Mouse (Mus musculus): ENCODE results near the gene Map3k5. TPM values are rescaled to one million over a fixed set of nuclear protein-coding genes. Genes with fewer than 3 reads are reported as not detected.

Map3k5 gene
- polyA plus RNA-seq, 1 experiment: not detected

GRCm38 (mm10) chr10:19991866-19992252 lies 57.6 kb downstream of the Map3k5 start:
- H3K27me3 ChIP-seq (ENCODE audit: control insufficient read depth): no peaks in the 10 kb centered on the region
- no peaks in the 10 kb centered on the region for H3K36me3 ChIP-seq (ENCODE audit: control insufficient read depth)
- TF ChIP-seq GATA1 (IDR thresholded peaks at IDR 0.05; ENCODE audit: low read length) (no peak), TAL1 (IDR thresholded peaks at IDR 0.05; ENCODE audit: low read length) (no peak)
- H3K9me3 ChIP-seq (ENCODE audit: control insufficient read depth, low read length): no peaks in the 10 kb centered on the region
- H3K4me3 ChIP-seq (replicated peaks): no peak overlapping the region
- no peaks in the 10 kb centered on the region for H3K4me1 ChIP-seq (ENCODE audit: control insufficient read depth)

- TF ChIP-seq TAL1 (IDR thresholded peaks at IDR 0.05; ENCODE audit: low read length): no peak
- TF ChIP-seq GATA1 (IDR thresholded peaks at IDR 0.05; ENCODE audit: low read length): no peak
- Histone ChIP-seq H3K4me1 (ENCODE audit: control insufficient read depth) (no peaks in the 10 kb centered on the region), H3K9me3 (ENCODE audit: control insufficient read depth, low read length) (no peaks in the 10 kb centered on the region), H3K27me3 (ENCODE audit: control insufficient read depth) (no peaks in the 10 kb centered on the region), H3K4me3 (replicated peaks) (no peak overlapping the region), H3K36me3 (ENCODE audit: control insufficient read depth) (no peaks in the 10 kb centered on the region)
Observed at GRCm38 (mm10) chr10:19994469-19995450, 60.5 kb downstream of the Map3k5 start.

GRCm38 (mm10) chr10:19996151-19996550 lies 61.9 kb downstream of the Map3k5 start:
- Histone ChIP-seq H3K27me3 (ENCODE audit: control insufficient read depth) (no peaks in the 10 kb centered on the region), H3K9me3 (ENCODE audit: control insufficient read depth, low read length) (no peaks in the 10 kb centered on the region), H3K36me3 (ENCODE audit: control insufficient read depth) (no peaks in the 10 kb centered on the region), H3K4me1 (ENCODE audit: control insufficient read depth) (no peaks in the 10 kb centered on the region), H3K4me3 (replicated peaks) (no peak overlapping the region)
- no peak for TF ChIP-seq GATA1 (IDR thresholded peaks at IDR 0.05; ENCODE audit: low read length)

- Histone ChIP-seq H3K27me3 (ENCODE audit: control insufficient read depth) (no peaks in the 10 kb centered on the region), H3K4me1 (ENCODE audit: control insufficient read depth) (no peaks in the 10 kb centered on the region), H3K4me3 (replicated peaks) (no peak overlapping the region), H3K9me3 (ENCODE audit: control insufficient read depth, low read length) (no peaks in the 10 kb centered on the region), H3K36me3 (ENCODE audit: control insufficient read depth) (no peaks in the 10 kb centered on the region)
- no peak for TF ChIP-seq TAL1 (IDR thresholded peaks at IDR 0.05; ENCODE audit: low read length)
- TF ChIP-seq GATA1 (IDR thresholded peaks at IDR 0.05; ENCODE audit: low read length): no peak
Observed at GRCm38 (mm10) chr10:19999703-20000407, 65.6 kb downstream of the Map3k5 start.

- Histone ChIP-seq H3K9me3 (ENCODE audit: control insufficient read depth, low read length) (no peaks in the 10 kb centered on the region), H3K27me3 (ENCODE audit: control insufficient read depth) (no peaks in the 10 kb centered on the region), H3K36me3 (ENCODE audit: control insufficient read depth) (no peaks in the 10 kb centered on the region), H3K4me3 (replicated peaks) (no peak overlapping the region), H3K4me1 (ENCODE audit: control insufficient read depth) (no peaks in the 10 kb centered on the region)
- TF ChIP-seq GATA1 (IDR thresholded peaks at IDR 0.05; ENCODE audit: low read length) (no peak), TAL1 (IDR thresholded peaks at IDR 0.05; ENCODE audit: low read length) (no peak)
Observed at GRCm38 (mm10) chr10:20000408-20000770, 66.1 kb downstream of the Map3k5 start.

- Histone ChIP-seq H3K4me1 (ENCODE audit: control insufficient read depth) (no peaks in the 10 kb centered on the region), H3K36me3 (ENCODE audit: control insufficient read depth) (no peaks in the 10 kb centered on the region), H3K4me3 (replicated peaks) (no peak overlapping the region), H3K9me3 (ENCODE audit: control insufficient read depth, low read length) (no peaks in the 10 kb centered on the region), H3K27me3 (ENCODE audit: control insufficient read depth) (no peaks in the 10 kb centered on the region)
- TF ChIP-seq TAL1 (IDR thresholded peaks at IDR 0.05; ENCODE audit: low read length) (no peak), GATA1 (IDR thresholded peaks at IDR 0.05; ENCODE audit: low read length) (no peak)
Observed at GRCm38 (mm10) chr10:20001990-20002389, 67.7 kb downstream of the Map3k5 start.

- Histone ChIP-seq H3K9me3 (ENCODE audit: control insufficient read depth, low read length) (no peaks in the 10 kb centered on the region), H3K27me3 (ENCODE audit: control insufficient read depth) (no peaks in the 10 kb centered on the region), H3K36me3 (ENCODE audit: control insufficient read depth) (no peaks in the 10 kb centered on the region), H3K4me3 (replicated peaks) (no peak overlapping the region), H3K4me1 (ENCODE audit: control insufficient read depth) (no peaks in the 10 kb centered on the region)
- TF ChIP-seq TAL1 (IDR thresholded peaks at IDR 0.05; ENCODE audit: low read length) (no peak), GATA1 (IDR thresholded peaks at IDR 0.05; ENCODE audit: low read length) (no peak)
Observed at GRCm38 (mm10) chr10:20003006-20003405, 68.7 kb downstream of the Map3k5 start.

- TF ChIP-seq TAL1 (IDR thresholded peaks at IDR 0.05; ENCODE audit: low read length) (no peak), GATA1 (IDR thresholded peaks at IDR 0.05; ENCODE audit: low read length) (no peak)
- H3K4me3 ChIP-seq (replicated peaks): no peak overlapping the region
- no peaks in the 10 kb centered on the region for H3K27me3 ChIP-seq (ENCODE audit: control insufficient read depth)
- no peaks in the 10 kb centered on the region for H3K36me3 ChIP-seq (ENCODE audit: control insufficient read depth)
- H3K4me1 ChIP-seq (ENCODE audit: control insufficient read depth): no peaks in the 10 kb centered on the region
- H3K9me3 ChIP-seq (ENCODE audit: control insufficient read depth, low read length): no peaks in the 10 kb centered on the region
Observed at GRCm38 (mm10) chr10:20004786-20005185, 70.5 kb downstream of the Map3k5 start.

- Histone ChIP-seq H3K4me1 (ENCODE audit: control insufficient read depth) (no peaks in the 10 kb centered on the region), H3K9me3 (ENCODE audit: control insufficient read depth, low read length) (no peaks in the 10 kb centered on the region), H3K27me3 (ENCODE audit: control insufficient read depth) (no peaks in the 10 kb centered on the region), H3K36me3 (ENCODE audit: control insufficient read depth) (no peaks in the 10 kb centered on the region), H3K4me3 (replicated peaks) (no peak overlapping the region)
- TF ChIP-seq GATA1 (IDR thresholded peaks at IDR 0.05; ENCODE audit: low read length) (no peak), TAL1 (IDR thresholded peaks at IDR 0.05; ENCODE audit: low read length) (no peak)
Observed at GRCm38 (mm10) chr10:20005491-20005952, 71.2 kb downstream of the Map3k5 start.
